12 mouse cellular contexts compared by ENCODE assay signal in genomic region chr13:95739651-95740050, GRCm38 (mm10). TPM values are rescaled to one million over a fixed set of nuclear protein-coding genes. Genes with fewer than 3 reads are reported as not detected.
A peak's percentile ranks its signal among the peaks of the same experiment; 100 is the strongest.
DNase-seq lines count a peak whose midpoint lies in the region; TF ChIP-seq lines count a peak whose summit lies in the region.
"Had no signal": no experiment of that assay in that cellular context is flagged by ENCODE, and none has a peak within 500 bp of the region (broad histone marks: within the 10 kb centered on the region; RNA-seq: fewer than 3 reads in every experiment).

No protein-coding gene starts in this region.

- H3K4me1 ChIP-seq in CH12.LX (ENCODE audit: control insufficient read depth in 1 of 2, insufficient read depth in 2 of 2) = no peaks in the 10 kb centered on the region

- H3K9me3 ChIP-seq in CH12.LX (replicated peaks; ENCODE audit: low read length) = no peaks in the 10 kb centered on the region
- H3K9me3 ChIP-seq: G1E; lung, embryonic 15.5 days had no signal

- H3K4me2 ChIP-seq in CH12.LX (ENCODE audit: insufficient read depth, low read depth, poor library complexity, severe bottlenecking) = no peak overlapping the region
- H3K4me2 ChIP-seq: lung, embryonic 15.5 days had no signal

- TF ChIP-seq POLR2A in CH12.LX (IDR thresholded peaks at IDR 0.05; ENCODE audit: low read depth, low read length) = no peak

- H3K79me2 ChIP-seq in CH12.LX (replicated peaks; ENCODE audit: control insufficient read depth, extremely low read depth, insufficient read depth, poor library complexity, severe bottlenecking) = no peaks in the 10 kb centered on the region

- in situ Hi-C loops in CH12.LX (cut with MboI; ENCODE audit: low pct_ligation_motif_present, low pct_unique_long_range_greater_than_20kb, low sequenced_read_pairs) = no loop called here

- H3K27ac ChIP-seq in CH12.LX (ENCODE audit: insufficient read depth, low read depth) = no peak overlapping the region
- H3K27ac ChIP-seq: lung, embryonic 15.5 days had no signal

- TF ChIP-seq RAD21 in CH12.LX (IDR thresholded peaks at IDR 0.05; ENCODE audit: low read depth, low read length) = peak; percentile 39

- no peak overlapping the region for H3K9ac ChIP-seq in CH12.LX (ENCODE audit: insufficient read depth, low read depth)
- H3K9ac ChIP-seq: lung, embryonic 15.5 days had no signal

- dilution Hi-C loops in CH12.LX (cut with MboI; ENCODE audit: extremely low pct_ligation_motif_present, extremely low pct_unique_long_range_greater_than_20kb, low sequenced_read_pairs) = no loop called here

- no peaks in the 10 kb centered on the region for H3K36me3 ChIP-seq in CH12.LX (replicated peaks in 1 of 2; ENCODE audit: control insufficient read depth in 1 of 2, insufficient read depth in 1 of 2, low read length in 1 of 2)
- H3K36me3 ChIP-seq: G1E; lung, embryonic 15.5 days had no signal

- H3K27me3 ChIP-seq in CH12.LX (replicated peaks) = no peaks in the 10 kb centered on the region

- peak; percentile 39 for DNase-seq in embryo, embryonic 10.5 days (ENCODE audit: low spot score)
- no peak for DNase-seq in embryo, embryonic 11 days
- DNase-seq in layer of hippocampus, adult 11-12 months (ENCODE audit: low spot score) = peak; percentile 37
- DNase-seq in layer of hippocampus, adult 9-11 months = no peak
- DNase-seq in CH12.LX (ENCODE audit: extremely low read depth) = no peak
- peak; percentile 27 to 43 for DNase-seq in layer of hippocampus, postnatal 10 days (ENCODE audit: low spot score in 2 of 2)
- no peak for DNase-seq in T-cell, adult 2 months (ENCODE audit: low spot score)
- no peak for DNase-seq in urinary bladder, postnatal 4 days (ENCODE audit: low spot score in 2 of 2)
- DNase-seq: cerebellum, adult 18-20 months; kidney, adult 18-20 months had no signal

- TF ChIP-seq CTCF in CH12.LX (conservative IDR thresholded peaks at IDR 0.05 in 1 of 2, IDR thresholded peaks at IDR 0.05 in 1 of 2; ENCODE audit: low read depth in 2 of 2, low read length in 2 of 2) = peak in 1 of 2 experiments; percentile 46; a peak in 2 of 4 replicates

- no peak overlapping the region for H3K4me3 ChIP-seq in CH12.LX (replicated peaks in 1 of 3; ENCODE audit: low read depth in 2 of 3, low read length in 2 of 3, poor library complexity in 1 of 3)
- H3K4me3 ChIP-seq: lung, embryonic 15.5 days had no signal

- no peak for TF ChIP-seq EP300 in CH12.LX (IDR thresholded peaks at IDR 0.05; ENCODE audit: low read length)

TF ChIP-seq in CH12.LX, 34 proteins besides CTCF, POLR2A, EP300 and RAD21:
- TF ChIP-seq SMC3 (IDR thresholded peaks at IDR 0.05; ENCODE audit: low read depth, low read length) (0 out of 2 replicates have a peak, but pooled peaks have one; percentile 15), PAX5 (IDR thresholded peaks at IDR 0.05; ENCODE audit: low read length) (no peak)
TF ChIP-seq in CH12.LX: peak in this region for 1.

RNA-seq across cellular contexts. Expression of gene F2rl2, which starts 43.0 kb away (rescaled TPM):
- total RNA-seq in CH12.LX (2012; rRNA removed) = not detected in 2 replicates
- 0.08 TPM in 1 of 2 replicates, not detected in the other for total RNA-seq in CH12.LX (2014; rRNA removed)
- not detected in 2 replicates for polyA plus RNA-seq in CH12.LX (2012; ENCODE audit: insufficient read length, low read depth)
- total RNA-seq in layer of hippocampus, postnatal 10 days (2021) = under 1 TPM; 0.56 to 0.59 TPM
- polyA plus RNA-seq: G1E had no signal

Comparison
In these comparisons a context has a peak if more than half of its experiments do, and no peak if none do; other contexts are left out.
1. DNase-seq: peak in embryo, embryonic 10.5 days (single experiment), layer of hippocampus, adult 11-12 months (single experiment) and layer of hippocampus, postnatal 10 days (2 of 2); none in embryo, embryonic 11 days (single experiment), layer of hippocampus, adult 9-11 months (single experiment), CH12.LX (single experiment), T-cell, adult 2 months (single experiment) and urinary bladder, postnatal 4 days (0 of 2).